Mouse (Mus musculus) small intestine, adult 2 months (tissue): ENCODE results near the gene Mstn. TPM values are rescaled to one million over a fixed set of nuclear protein-coding genes. Genes with fewer than 3 reads are reported as not detected.

Experiments
- H3K27ac ChIP-seq: fragments of 200-500 bp; 2 replicates; pipeline ENCODE4 v1.5.1; 2012; ENCODE audit warnings: low read depth, low read length, control low read depth, inconsistent platforms; ENCODE audit not compliant: insufficient read depth
- H3K27me3 ChIP-seq: fragments of 200-500 bp; 2 replicates; pipeline ENCODE4 v1.6.1; 2012; ENCODE audit warnings: mild to moderate bottlenecking, moderate library complexity, low read length, inconsistent platforms; ENCODE audit not compliant: control insufficient read depth, insufficient read depth
- H3K36me3 ChIP-seq: fragments of 200-500 bp; 2 replicates; pipeline ENCODE4 v1.6.1; 2012; ENCODE audit warnings: mild to moderate bottlenecking, low read length, control low read depth, inconsistent platforms; ENCODE audit not compliant: control insufficient read depth, insufficient read depth
- H3K4me1 ChIP-seq: fragments of 200-500 bp; 2 replicates; pipeline ENCODE4 v1.6.1; 2012; ENCODE audit warnings: low read length, inconsistent platforms, mixed read lengths; ENCODE audit not compliant: control insufficient read depth, insufficient read depth, insufficient read length
- H3K4me3 ChIP-seq: fragments of 200-500 bp; 2 replicates; pipeline ENCODE4 v1.5.1; 2012; ENCODE audit warnings: low read depth, mild to moderate bottlenecking, control low read depth, inconsistent platforms, low read length, moderate library complexity
- CTCF ChIP-seq: fragments of 200-500 bp; IDR thresholded peaks from 2 replicates; pipeline ENCODE4 v1.5.1; 2012; ENCODE audit warnings: low read depth, mild to moderate bottlenecking, control low read depth, inconsistent platforms, low read length, moderate library complexity, mixed read lengths; ENCODE audit not compliant: insufficient replicate concordance, insufficient read length; ENCODE audit errors: extremely low read depth
- POLR2A ChIP-seq: fragments of 200-500 bp; IDR thresholded peaks from 2 replicates; pipeline ENCODE4 v1.6.1; 2012; ENCODE audit warnings: low read depth, mild to moderate bottlenecking, control low read depth, inconsistent platforms, low read length, moderate library complexity
- WGBS: fragments of 180-500 bp; shearing (Covaris S2); methylation state at CpG from one replicate; pipeline ENCODE4 v1.1.7; 2018; 5-methylcytosine and 5-hydroxymethylcytosine counted together
- polyA plus RNA-seq: library from polyadenylated mRNA; depleted of rRNA; stranded (reverse); fragments of >200 nt; gene quantifications from 2 replicates; pipeline ENCODE4 v1.2.3, GENCODE M21; 2012; rRNA removed

Gene Mstn
- polyA plus RNA-seq, result not detected in 2 replicates

DNA sequence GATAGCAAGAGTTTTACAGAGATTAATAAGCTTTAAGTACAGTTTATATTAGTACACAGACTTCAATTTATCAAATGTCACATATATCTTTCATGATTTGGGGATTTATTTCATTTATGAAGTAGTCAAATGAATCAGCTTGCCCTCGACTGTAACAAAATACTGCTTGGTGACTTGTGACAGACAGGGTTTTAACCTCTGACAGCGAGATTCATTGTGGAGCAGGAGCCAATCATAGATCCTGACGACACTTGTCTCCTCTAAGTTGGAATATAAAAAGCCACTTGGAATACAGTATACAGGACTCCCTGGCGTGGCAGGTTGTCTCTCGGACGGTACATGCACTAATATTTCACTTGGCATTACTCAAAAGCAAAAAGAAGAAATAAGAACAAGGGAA, at the start of gene Mstn:
Gene Mstn (plus strand): TSS at position 301 of the 400 bp plus-strand sequence.
- no peaks in the 10 kb centered on the region for H3K27me3 ChIP-seq
- no peak within 1 kb of the TSS for H3K4me3 ChIP-seq
- H3K4me1 ChIP-seq, result no peaks in the 10 kb centered on the region
- TF ChIP-seq POLR2A, result no peak
- TF ChIP-seq CTCF, result no peak
- WGBS, result 71% methylated on average over 6 of the region's 6 CpGs
- no peak within 1 kb of the TSS for H3K27ac ChIP-seq
- H3K36me3 ChIP-seq, result no peaks in the 10 kb centered on the region

DNA sequence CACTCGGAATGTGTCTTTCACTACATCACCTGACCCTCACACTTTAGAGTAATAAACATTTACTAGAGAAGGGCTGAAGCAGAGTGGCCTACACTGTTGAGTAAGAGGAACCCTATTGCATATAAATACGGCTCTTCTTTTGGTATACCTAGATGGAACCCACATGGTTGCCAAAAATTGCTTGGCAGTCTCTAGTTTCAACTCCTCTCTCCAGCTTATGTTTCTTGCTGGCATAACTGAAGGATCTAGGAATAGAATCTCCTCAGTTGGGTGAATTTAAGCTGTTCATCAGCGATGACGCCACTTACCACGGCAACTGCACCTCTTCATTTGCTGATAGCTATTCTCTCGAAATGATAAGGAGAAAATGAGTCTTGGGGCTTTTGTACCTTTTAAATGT, 46.7 kb upstream of the Mstn start:
- no peaks in the 10 kb centered on the region for H3K36me3 ChIP-seq
- 69% methylated on average over 6 of the region's 6 CpGs for WGBS

DNA sequence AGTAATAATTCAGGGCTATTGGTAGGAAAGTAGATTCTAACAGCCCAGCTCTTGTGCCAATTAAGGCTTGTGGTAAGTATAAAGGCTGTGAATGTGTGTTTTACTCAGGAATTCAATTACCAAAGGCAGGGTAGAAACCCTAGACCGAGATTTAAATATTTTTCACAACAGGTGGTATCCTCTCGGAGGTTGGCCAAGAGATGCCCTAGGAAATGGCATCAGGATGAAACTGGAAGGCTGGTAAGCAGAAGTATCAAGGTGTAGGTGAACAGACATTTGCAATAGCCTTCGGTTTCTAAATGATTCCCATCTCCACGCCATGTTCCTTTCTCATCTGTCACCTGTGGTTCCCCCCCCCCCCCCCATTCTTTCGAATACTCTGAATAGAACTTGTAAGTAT, 45.8 kb upstream of the Mstn start:
- H3K4me1 ChIP-seq, result no peaks in the 10 kb centered on the region
- H3K36me3 ChIP-seq, result no peaks in the 10 kb centered on the region
- H3K27ac ChIP-seq, result no peak overlapping the region
- H3K27me3 ChIP-seq, result no peaks in the 10 kb centered on the region
- H3K4me3 ChIP-seq, result no peak overlapping the region
- TF ChIP-seq POLR2A, result no peak
- TF ChIP-seq CTCF, result no peak
- WGBS, result 83% methylated on average over 5 of the region's 5 CpGs

More for the DNA sequence above, 46.7 kb upstream of the Mstn start:
- TF ChIP-seq CTCF (no peak), POLR2A (no peak)
- no peak overlapping the region for H3K4me3 ChIP-seq
- H3K27me3 ChIP-seq, result no peaks in the 10 kb centered on the region
- H3K4me1 ChIP-seq, result no peaks in the 10 kb centered on the region
- no peak overlapping the region for H3K27ac ChIP-seq

DNA sequence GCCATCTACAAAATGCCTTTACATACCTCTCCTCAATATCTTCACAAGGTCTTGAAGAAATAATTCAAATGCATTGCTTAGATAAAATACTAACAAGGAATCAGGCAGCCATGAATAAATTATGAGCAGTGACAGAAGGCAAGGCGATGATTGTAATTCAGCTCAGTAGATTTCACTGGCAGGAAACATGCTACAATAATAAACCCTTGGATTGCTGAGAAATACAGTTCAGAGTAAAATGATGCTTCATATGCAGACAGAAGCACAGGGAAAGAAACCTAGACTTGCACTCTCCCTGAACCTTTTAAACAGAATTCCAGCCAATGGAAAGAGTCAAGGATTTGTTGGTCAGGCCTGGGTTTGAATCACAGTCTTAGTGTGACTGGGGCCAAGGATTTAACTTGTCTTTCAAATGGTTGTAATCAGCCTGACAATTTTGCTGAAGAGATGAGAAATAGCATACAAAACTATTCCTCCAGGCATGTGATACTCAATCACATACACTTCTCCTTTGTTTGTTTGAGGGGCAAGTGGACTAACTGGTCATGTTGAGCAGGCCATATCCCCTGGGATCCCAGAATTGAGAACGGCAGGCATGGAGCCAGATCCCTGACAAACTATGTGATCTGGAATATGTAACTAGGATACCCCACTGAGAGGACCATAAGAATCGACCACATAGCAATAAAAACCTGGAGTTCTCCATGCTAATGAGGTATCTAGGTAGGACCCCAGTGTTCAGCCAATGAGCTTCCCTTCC, 42.5 kb upstream of the Mstn start:
- 66% methylated on average over 3 of the region's 3 CpGs for WGBS
- no peak for TF ChIP-seq POLR2A
- TF ChIP-seq CTCF, result no peak
- H3K27me3 ChIP-seq, result no peaks in the 10 kb centered on the region

DNA sequence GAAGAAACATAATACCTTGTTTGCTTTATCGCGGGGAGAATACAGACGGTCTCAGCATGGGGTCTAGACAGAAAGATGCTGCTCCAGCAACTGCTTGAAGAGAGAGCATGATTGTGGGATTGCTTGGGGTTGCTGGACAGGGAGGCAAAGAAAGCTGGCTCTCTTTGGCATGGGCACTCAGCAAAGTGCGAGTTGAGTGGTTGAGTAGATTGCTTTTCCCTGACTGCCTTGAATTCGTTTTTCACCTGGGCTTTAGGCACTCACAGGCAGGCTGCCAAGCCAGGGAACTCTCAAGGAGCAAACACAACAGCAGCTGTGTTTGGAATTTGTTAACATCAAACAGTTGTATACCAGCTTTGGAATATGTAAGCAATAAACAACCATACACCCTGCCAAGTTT, 41.4 kb upstream of the Mstn start, which contains the start of gene 1700019D03Rik:
Gene 1700019D03Rik (minus strand): TSS at position 101 of the 400 bp plus-strand sequence.
- TF ChIP-seq CTCF, result no peak
- TF ChIP-seq POLR2A, result no peak
- Histone ChIP-seq H3K4me1 (no peaks in the 10 kb centered on the region), H3K27me3 (no peaks in the 10 kb centered on the region), H3K36me3 (no peaks in the 10 kb centered on the region), H3K4me3 (no peak within 1 kb of the TSS), H3K27ac (no peak within 1 kb of the TSS)
- WGBS, result 48% methylated on average over 5 of the region's 5 CpGs

More for the DNA sequence above, 42.5 kb upstream of the Mstn start:
- Histone ChIP-seq H3K27ac (no peak overlapping the region), H3K4me1 (no peaks in the 10 kb centered on the region), H3K4me3 (no peak overlapping the region), H3K36me3 (no peaks in the 10 kb centered on the region)

DNA sequence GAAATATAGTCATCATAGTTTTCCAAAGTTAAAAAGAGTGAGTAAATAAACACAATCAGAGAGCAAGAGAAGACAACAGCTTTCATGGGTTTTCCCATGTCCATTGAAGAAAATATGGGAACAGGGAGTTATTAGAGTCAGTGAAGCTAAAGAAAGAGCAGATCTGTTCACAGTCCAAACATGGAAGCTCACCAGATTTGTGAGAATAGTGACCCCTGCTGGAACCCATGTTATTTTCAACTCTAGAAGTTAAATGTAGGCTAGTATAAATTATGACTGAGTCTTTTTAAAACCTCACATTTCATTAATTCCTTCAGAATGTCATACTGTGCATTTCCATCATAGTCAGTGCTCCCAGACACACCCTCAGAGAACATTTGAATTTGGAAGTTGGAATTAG, 28.9 kb upstream of the Mstn start:
- TF ChIP-seq POLR2A (no peak), CTCF (no peak)

DNA sequence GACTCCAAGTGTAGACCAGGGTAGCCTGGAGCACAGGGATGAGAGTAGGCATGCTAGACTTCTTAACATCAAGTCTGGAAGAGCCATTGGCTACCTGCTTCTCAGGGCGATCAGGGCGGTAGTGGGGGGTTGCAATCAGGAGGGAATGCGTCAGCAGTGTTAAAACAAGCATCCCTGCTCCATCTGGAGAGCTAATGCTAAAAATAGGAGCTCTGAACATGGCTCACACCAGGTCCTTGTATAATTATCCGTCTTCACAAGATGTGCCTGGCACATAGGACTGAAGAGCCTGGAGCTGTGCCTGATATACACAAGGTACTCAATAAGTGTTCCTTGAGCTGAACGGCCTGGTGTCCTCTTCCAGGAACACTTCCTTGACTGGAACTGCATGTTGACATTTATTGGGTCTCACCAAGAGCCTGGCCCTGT, 24.0 kb upstream of the Mstn start:
- Histone ChIP-seq H3K4me1 (no peaks in the 10 kb centered on the region), H3K36me3 (no peaks in the 10 kb centered on the region), H3K27me3 (0 out of 2 replicates have a peak, but pooled peaks cover 2% of the 10 kb centered on the region), H3K27ac (no peak overlapping the region), H3K4me3 (no peak overlapping the region)
- WGBS, result 86% methylated on average over 5 of the region's 5 CpGs
- TF ChIP-seq CTCF, result no peak
- TF ChIP-seq POLR2A, result no peak

More for the DNA sequence above, 28.9 kb upstream of the Mstn start:
- H3K27ac ChIP-seq, result no peak overlapping the region
- H3K4me1 ChIP-seq, result no peaks in the 10 kb centered on the region
- H3K4me3 ChIP-seq, result no peak overlapping the region
- H3K36me3 ChIP-seq, result no peaks in the 10 kb centered on the region
- 0 out of 2 replicates have a peak, but pooled peaks cover 2% of the 10 kb centered on the region for H3K27me3 ChIP-seq
